Mouse (Mus musculus): ENCODE results near the gene BC107364. TPM values are rescaled to one million over a fixed set of nuclear protein-coding genes. Genes with fewer than 3 reads are reported as not detected.
A peak's percentile ranks its signal among the peaks of the same experiment; 100 is the strongest.
"Not testable (repeated sequence)": the region's sequence is repeated elsewhere in the genome, so short reads cannot be mapped to it uniquely, and the experiment has no call there.

BC107364 gene
- total RNA-seq (2021) = not detected in 2 replicates
- long read RNA-seq = 0 reads

DNA sequence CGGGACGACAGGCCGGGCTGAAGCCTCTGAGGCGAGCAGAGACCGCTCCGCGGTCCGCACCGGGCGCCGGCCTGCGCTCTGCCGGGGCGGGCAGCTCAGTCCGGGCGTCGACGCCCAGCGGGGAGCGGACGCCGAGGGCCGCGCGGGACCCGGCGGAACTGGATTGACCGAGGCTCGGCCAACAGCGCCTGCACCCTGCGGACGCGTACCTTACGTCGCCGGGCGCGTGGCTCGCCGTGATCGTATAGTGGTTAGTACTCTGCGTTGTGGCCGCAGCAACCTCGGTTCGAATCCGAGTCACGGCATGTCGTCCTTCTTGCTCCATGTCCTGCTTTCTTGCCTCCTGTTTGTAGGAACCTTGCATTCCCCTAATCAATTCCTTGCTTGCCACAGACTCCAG, at the start of gene BC107364:
Gene BC107364, minus strand, starts transcription at position 45 of the 400 bp plus-strand sequence.
- not testable (repeated sequence) for DNase-seq

DNA sequence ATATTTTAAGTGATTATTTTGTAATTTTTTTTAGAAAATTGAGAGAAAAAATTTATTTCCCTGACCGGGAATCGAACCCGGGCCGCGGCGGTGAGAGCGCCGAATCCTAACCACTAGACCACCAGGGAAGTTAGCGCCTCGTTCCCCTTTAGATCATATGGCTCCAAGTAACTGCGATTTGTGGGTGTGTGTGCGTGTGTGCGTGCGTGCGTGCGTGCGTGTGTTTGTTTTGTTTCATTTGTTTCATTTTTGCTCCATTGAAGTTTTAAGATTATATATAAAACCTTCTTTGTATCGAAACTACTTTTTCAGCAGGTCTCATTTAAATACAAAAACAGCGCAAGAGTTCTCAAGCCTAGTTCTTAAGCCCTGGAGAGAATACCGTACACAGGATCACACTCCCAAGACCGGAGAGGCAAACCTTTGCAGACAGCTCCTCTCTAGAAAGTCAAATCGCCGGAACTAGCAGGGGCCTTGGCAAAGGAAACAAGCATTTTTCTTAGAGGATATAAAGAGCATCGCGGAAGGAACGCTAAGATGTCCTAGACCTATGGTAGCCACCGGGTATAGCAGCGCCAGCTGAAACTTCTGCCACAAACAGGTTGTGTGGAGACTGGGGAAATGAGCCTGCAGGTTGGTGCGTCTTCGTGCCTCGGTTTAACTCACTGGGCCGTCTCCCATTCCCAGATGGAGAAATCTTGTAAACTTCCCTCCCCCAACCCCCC, 49.4 kb upstream of the BC107364 start:
- peak; percentile 83 for DNase-seq

DNA sequence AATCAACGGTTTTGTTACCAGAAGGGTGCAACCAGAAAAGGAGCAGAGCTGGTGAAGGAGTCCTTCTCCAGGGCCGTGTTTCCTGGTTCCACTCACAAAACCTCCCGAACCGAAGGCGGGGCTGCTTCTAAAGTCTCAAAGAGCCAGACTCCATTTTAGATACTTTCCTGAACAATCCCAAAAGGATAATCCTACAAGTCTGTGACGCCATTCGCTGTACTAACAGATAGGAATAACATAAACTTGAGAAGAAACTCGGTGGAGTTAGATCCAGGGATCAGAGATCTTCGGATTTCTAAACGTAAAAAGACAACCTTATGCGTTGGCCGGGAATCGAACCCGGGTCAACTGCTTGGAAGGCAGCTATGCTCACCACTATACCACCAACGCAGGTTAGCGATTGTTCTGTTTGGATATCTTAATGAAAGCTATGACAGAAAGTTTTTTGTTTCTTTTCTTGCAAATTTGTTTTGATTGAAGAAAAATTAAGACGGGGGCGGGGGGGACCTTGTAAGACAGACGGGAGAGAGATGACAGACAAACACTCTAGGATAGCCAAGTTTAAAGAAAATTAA, 48.7 kb upstream of the BC107364 start:
- peak; percentile 91 for DNase-seq

DNA sequence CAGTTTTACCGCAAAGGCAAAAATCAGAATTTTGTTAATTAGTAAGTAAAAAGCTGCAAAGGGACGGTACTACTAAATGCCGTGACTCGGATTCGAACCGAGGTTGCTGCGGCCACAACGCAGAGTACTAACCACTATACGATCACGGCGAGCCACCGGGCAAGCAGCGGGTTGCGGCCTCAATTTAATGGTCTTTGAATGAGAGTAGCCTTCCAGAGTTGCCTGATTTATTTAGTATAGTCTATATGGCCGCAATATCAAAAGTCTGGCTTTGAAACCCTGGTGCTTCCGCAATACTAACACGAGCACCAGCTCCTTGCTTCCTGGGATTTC, 48.1 kb upstream of the BC107364 start:
- DNase-seq = peak; percentile 91

DNA sequence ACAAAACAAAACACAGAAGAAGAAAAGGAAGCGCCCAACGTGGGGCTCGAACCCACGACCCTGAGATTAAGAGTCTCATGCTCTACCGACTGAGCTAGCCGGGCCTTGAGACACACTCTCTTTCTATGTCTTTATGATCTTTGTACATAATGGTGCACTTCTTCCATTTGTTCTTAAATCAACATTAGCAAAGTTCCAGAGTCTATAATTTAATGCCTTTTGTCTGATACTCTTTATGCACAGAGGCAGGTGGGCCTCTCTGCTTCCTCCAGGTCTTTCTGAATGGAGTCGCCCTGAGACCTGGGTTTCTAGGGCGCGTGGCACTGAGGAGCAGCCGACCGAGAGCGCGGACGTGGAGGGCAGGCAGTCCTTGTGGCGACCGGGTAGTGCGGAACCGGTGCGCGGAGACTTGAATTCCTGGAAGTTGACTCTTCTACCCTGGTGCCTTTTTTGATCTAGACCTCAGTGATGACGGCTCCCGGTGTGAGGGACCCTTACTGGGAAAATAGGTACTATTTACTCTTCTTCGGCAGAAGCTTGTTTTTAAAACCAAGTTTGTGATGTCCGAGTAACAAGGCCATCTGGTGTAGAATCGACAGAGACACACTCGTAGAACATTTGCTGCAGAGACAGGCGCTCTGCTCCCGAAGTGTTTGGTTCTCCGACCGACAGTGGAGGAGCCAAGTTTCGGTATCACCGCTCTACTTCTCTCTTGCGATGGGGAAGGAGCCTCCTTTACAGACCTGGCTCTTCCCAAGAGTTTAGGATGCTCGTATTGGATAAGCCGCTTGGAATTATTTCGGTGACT, 47.6 kb upstream of the BC107364 start:
- peak; percentile 73 for DNase-seq

DNA sequence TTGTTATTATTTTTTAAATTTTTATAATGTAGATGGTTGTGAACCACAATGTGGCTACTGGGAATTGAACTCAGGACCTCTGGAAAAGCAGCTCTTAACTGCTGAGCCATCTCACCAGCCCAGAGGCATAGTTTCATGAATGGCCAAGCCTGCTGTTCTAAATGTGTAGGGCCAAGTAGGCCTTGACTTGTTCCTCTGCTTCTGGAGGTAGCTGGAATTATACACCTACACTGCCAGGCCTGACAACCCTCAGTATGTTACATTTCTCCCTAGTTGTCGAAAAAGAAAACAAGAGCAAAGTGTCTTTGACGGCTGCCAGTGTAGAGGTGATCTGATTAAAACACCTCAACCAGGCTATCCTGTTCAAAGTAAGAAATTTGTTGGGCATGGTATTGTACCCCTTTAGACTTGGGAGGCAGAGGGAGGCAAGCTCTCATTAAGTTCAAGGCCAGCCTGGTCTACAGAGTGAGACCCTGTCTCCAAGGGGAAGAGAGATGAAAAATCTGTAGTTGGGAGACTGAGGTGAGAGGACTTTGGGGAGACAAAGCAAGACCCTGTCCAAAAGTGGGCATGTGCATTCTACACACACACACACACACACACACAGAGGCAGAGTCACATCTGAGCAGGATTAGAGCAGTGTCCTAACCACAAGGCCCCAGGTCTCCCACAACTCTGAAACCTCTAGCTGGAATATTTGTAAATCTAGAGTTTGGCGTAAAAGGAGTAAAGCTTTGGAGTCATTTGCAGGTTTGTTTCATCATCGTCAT, 46.6 kb upstream of the BC107364 start:
- DNase-seq = no peak

DNA sequence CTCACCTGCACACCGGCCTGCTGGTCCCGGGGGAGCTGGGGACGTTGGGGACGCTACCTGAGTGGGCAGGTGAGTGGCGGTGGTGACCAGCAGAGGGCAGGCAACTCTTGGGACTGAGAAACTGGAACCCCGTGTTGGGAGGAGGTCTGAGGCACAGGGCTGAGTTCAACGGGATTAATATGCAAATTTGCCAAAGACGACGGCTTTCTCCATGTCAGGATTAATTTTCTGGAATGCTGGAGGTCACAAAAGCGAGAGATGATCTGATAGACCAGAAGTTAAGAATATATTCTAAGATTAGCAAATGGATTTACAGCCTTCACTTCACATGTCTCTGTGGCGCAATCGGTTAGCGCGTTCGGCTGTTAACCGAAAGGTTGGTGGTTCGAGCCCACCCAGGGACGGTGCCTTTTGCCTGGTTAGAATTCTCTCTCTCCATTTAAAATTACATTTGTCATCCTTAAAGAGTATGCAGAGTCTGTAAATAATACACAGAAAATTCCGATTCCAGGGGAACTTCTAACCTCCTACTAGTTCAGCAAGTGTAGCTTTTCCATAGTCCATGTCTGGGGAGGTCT, 45.4 kb upstream of the BC107364 start:
- DNase-seq = peak; percentile 84

DNA sequence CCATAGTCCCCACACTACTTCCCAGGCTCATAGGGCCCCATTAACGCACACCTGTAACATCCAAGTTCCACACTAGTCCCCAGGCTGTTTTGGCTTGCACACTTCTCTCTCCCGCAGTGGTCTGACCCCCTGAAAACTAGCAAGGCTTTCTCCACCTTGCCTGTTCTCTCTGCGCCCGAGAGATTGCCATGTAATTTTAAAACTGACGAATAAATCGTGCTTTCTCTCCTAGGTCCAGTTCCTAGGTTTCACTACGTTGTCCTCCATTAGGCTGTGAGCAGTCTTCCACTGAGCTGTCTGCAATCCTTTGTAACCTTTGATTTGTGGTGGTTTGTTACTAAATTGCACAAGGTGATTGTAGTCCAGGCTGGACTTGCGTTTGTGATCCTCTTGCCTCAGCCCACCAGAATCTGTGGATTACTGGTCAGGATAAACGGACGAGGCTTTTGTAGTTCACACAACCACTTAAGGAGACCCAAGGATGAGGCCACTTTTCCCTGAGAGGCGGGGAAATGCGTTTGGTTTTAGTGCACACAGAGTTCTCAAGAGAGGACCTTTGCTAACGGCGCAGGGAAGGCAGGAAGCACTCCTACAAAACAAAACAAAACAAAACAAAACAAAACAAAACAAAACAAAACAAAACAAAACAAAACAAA, 44.6 kb upstream of the BC107364 start:
- not testable (repeated sequence) for DNase-seq

DNA sequence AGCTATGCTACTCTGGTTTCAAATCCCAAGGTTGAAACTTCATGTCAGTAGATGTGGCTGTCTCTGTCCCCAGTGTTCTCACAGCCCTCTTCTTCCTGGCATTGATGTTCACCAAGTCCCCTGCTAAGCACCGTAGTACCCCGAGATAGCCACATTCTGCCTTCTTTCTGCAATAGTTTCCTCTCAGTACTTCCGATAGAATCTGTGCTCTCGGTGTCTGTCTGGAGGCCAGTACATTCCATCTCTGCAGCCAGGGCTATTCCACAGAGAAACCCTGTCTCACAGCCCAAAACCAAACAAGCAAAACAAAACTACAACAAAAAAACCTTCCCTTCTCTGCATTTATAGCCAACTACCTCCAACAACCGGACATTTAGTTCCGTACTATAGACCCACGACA, 44.1 kb upstream of the BC107364 start:
- DNase-seq = no peak

DNA sequence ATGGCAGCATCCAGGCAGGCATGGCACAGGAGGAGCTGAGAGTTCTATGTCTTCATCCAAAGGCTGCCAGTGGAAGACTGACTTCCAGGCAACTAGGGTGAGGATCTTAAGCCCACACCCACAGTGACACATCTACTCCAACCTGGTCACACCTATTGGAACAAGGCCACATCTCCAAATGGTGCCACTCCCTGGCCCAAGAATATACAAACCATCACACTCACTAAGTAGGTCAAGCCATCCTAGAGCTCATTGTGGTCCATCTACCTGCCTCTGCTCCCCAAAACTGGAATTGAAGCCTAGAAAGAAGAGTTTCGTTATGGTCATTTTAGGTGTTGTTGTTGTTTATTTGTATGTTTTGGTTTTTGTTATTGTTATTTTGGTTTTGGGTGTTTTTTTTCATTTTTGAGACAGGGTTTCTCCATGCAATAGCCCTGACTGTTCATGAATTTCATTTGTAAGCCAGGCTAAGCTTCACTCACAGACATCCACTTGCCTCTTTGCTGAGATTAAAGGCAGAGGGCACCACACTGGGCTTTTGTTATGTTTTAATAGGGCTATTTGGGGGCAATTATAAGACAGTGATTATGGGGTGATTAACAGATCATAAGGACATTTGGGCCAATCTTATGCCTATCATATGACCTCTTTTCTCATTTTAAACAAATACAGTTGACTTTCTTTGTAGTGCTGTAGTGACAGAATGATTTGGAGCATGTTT, 43.5 kb upstream of the BC107364 start:
- no peak for DNase-seq

DNA sequence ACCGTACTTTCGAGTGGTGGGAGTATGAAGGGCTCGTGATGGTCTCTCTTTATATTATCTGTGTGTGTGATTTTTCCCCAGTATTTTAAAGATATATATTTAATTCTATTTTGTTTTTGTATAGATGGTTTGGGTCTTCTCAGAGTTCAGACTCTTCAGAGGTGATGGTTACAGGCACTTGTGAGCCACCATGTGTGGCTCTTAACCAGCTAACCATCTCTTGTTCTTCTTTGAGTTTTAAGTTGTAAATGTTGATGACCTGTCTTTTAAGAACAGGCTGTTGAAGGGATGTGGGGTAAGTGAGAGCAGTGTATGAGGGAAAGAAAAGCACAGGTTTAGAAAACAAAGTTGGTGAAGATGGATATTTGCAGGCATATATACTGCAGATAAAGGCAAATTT, 42.8 kb upstream of the BC107364 start:
- no peak for DNase-seq

DNA sequence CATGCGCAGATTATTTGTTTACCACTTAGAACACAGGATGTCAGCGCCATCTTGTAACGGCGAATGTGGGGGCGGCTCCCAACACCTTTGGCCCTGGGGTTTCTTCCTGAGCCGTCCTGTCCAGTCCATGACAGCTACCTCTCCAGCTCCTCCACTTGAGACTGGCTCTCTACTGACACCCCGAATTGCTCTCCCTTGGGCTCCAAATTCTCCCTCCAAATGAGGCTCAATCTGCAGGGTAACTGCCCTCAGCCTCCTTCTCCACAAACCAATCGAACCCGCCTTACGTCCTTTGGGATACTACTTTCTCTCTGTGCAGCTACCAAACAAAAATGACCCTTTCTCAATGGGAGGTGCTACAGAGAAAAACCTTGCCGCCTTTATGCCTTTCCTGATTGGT, 42.4 kb upstream of the BC107364 start:
- DNase-seq = not testable (repeated sequence)

DNA sequence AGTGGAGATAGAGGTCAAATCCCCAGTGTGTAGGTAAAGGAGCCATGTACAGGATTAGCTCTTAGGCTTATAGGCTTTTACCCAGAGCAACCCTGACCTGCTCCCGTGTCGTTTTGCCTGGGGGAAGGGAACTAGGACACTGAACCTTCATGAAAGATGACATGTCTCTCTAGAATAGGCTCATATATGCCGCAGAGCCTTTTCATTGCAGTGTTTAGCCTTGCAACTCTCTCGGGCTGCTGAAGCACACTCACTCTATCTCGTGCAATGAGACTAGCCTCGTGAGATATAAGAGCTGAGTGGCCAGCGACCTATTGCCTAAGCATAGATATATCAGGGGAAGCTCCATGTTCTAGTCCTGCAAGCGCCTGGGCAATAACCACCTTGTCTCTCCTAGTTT, 37.5 kb upstream of the BC107364 start:
- DNase-seq = not testable (repeated sequence)

DNA sequence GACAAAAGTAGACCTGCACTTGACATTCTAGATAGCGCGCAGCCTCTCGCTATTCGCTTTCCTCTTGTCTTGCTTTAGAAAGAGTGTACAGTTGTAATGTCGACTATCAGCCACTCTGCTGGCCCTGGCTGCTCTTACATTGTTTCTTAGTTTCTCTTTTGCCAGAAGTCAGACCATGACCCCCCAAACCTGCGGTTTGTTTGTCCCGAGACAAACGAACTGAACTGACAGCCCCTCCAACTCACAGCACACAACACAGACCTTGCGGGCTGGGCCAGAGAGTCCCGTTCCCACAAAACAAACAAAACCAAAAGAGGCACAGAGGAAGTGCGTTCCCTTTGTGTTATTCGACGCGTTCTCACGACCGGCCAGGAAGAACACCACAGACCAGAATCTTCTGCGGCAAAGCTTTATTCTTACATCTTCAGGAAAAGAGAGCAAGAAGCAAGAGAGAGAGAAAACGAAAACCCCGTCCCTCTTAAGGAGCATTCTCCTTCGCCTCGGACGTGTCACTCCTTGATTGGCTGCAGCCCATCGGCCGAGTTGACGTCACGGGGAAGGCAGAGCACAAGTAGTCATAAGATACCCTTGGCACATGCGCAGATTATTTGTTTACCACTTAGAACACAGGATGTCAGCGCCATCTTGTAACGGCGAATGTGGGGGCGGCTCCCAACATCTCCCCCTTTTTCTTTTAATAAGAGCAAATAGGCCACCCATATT, 37.0 kb upstream of the BC107364 start:
- DNase-seq = not testable (repeated sequence)

DNA sequence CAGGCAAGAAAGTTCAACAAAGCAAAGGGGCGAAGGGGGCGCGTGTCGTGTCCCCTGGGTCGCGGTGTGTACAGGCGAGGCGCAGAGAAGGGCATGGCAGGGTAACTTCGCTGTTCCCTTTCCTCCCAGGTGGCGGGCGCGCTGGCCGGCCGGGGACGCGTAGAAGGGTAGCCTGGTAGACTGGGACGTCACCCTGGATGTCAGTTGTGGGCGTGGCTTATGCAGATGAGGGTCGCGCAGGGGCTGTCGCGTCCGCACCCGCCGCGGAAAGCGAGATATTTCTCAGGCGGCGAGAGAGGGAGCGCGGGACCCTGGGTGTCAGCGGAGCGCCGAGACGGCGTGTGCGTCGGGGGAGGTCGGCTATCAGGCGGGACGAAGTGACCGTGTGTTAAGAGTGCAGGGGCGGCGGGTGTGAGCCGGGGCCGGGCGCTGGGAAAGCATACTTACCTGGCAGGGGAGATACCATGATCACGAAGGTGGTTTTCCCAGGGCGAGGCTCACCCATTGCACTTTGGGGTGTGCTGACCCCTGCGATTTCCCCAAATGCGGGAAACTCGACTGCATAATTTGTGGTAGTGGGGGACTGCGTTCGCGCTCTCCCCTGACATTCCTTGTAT, 36.3 kb upstream of the BC107364 start:
- DNase-seq = not testable (repeated sequence)

DNA sequence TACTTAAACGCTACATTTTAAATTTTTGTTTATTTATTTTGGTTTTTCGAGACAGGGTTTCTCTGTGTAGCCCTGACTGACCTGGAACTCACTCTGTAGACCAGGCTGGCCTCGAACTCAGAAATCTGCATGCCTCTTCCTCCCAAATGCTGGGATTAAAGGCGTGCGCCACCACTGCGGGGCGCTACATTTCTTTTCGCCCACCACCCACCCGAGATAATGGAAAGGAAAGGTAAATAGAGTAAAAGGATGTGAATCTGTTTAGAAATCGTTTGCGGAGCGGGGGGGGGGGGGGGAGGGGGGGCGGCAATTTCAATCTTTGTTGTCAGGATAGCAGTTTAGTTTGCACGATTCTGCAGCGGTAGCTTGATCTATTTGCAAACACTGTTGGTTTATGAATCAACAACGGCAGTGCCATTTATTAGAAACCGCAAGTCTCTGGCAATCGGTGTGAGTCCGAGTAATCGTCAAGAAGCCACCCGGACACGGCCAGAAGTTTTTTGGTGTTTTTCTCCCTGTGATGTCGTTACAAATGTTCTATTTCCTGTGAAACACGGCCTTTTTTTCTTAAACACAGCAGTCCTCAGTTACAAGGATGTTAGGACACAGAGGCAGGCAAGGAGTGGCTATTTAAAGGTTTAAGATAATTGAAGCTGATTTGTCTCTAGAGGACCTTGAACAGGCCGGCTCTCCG, 35.6 kb upstream of the BC107364 start:
- DNase-seq = peak; percentile 15

DNA sequence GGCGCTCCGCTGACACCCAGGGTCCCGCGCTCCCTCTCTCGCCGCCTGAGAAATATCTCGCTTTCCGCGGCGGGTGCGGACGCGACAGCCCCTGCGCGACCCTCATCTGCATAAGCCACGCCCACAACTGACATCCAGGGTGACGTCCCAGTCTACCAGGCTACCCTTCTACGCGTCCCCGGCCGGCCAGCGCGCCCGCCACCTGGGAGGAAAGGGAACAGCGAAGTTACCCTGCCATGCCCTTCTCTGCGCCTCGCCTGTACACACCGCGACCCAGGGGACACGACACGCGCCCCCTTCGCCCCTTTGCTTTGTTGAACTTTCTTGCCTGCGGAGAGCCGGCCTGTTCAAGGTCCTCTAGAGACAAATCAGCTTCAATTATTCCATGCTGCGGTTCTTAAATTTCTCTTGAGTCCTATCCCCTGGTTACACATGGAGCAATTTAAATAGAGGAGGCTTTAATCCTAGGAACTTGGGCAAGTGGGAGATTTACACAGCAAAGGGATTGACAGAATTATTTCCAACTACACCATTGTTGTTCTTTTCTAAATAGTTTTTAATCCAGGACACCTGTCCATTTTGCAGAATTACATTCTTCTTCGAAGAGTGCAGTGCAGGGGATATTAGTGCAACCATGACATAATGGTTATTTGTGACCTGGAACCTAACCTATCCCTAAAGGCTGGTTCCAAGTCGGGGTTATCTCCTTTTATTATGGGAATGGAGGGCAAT, 34.9 kb upstream of the BC107364 start:
- not testable (repeated sequence) for DNase-seq

Data from adrenal gland, postnatal 25 days (tissue).